Comparison of ENCODE assay signal across 9 mouse cellular contexts in the genomic region with DNA sequence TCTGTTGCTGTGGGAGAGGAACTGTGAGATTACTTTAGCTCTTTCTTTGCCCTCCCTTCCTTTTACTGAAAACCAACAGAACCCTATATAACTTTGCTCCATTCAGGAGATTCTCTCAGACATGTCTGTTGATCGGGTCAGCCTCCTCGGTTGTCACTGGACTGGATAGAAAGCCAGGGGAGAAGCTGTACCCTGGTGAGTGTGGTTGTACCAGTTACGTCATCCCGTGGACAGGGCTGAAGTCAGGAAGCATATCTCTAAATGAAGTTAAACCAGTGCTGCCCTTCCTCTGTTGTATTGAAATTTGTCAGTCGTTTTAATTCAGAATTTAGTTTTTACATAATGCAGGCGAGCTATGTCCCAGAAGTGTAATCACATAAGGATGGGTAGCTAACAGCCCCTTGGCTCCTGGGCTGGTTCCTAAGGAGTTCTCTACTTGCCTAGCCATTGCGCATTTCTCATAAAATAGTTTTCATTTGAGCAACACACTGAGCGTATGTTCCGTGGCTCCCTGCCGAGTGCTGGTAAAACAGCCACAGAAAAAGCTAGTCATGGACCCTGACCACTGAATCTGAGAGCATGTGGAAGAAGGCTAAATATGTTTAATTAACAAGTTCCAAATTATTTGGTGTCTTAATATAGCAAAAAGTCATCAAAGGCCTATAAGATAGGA.
DNase-seq lines count a peak whose midpoint lies in the region; ATAC-seq and TF ChIP-seq lines count a peak whose summit lies in the region.
"Had no signal": no experiment of that assay in that cellular context is flagged by ENCODE, and none has a peak within 500 bp of the region (broad histone marks: within the 10 kb centered on the region; RNA-seq: fewer than 3 reads in every experiment).

No protein-coding gene starts in this region.

- 79% methylated on average over 10 of the region's 10 CpGs for WGBS in kidney, embryonic 15.5 days
- 67% methylated on average over 10 of the region's 10 CpGs for WGBS in kidney, adult 2 months
- 40% methylated on average over 10 of the region's 10 CpGs for WGBS in forebrain, postnatal 0 days

- peak overlapping the region; percentile 55 for H3K27ac ChIP-seq in kidney, embryonic 15.5 days
- H3K27ac ChIP-seq in kidney, adult 2 months (ENCODE audit: insufficient read depth, low read depth, low read length), result no peak overlapping the region
- H3K27ac ChIP-seq in forebrain, postnatal 0 days (ENCODE audit: low read depth, low read length), result 0 out of 2 replicates have a peak overlapping the region, but pooled peaks have one; percentile 15
- H3K27ac ChIP-seq: gastrocnemius, adult 2 months had no signal

- H3K9me3 ChIP-seq in kidney, embryonic 15.5 days (replicated peaks), result no peaks in the 10 kb centered on the region
- H3K9me3 ChIP-seq in forebrain, postnatal 0 days (ENCODE audit: low read length), result no peaks in the 10 kb centered on the region

- ATAC-seq in kidney, embryonic 15.5 days (replicated peaks; ENCODE audit: low FRiP score), result no peak
- ATAC-seq in forebrain, postnatal 0 days, result peak; percentile 15; the same call in 1 of the 2 replicates

- no peak overlapping the region for H3K4me3 ChIP-seq in kidney, embryonic 15.5 days (replicated peaks)
- H3K4me3 ChIP-seq in kidney, adult 2 months (ENCODE audit: insufficient read depth, low read depth, low read length), result no peak overlapping the region
- H3K4me3 ChIP-seq in forebrain, postnatal 0 days (ENCODE audit: low read depth, low read length), result no peak overlapping the region
- H3K4me3 ChIP-seq: gastrocnemius, adult 2 months had no signal

- peaks cover 50% of the 10 kb centered on the region for H3K4me1 ChIP-seq in kidney, embryonic 15.5 days
- H3K4me1 ChIP-seq in kidney, adult 2 months (ENCODE audit: control insufficient read depth, insufficient read depth, low read length), result peaks cover 26% of the 10 kb centered on the region
- H3K4me1 ChIP-seq in forebrain, postnatal 0 days (ENCODE audit: insufficient read depth), result peaks cover 22% of the 10 kb centered on the region

- H3K27me3 ChIP-seq in kidney, embryonic 15.5 days, result no peaks in the 10 kb centered on the region
- no peaks in the 10 kb centered on the region for H3K27me3 ChIP-seq in kidney, adult 2 months (replicated peaks; ENCODE audit: control insufficient read depth, insufficient read depth, low read length)
- no peaks in the 10 kb centered on the region for H3K27me3 ChIP-seq in forebrain, postnatal 0 days (ENCODE audit: insufficient read depth, low read length)

- DNase-seq in cerebellum, adult 11 months, result peak; percentile 27
- DNase-seq in cerebellum, adult 9-10 months, result no peak
- DNase-seq in kidney, adult 2 months, result no peak
- DNase-seq in 416B (ENCODE audit: low read depth), result peak; percentile 67
- no peak for DNase-seq in forebrain, postnatal 0 days
- DNase-seq in thymus, postnatal 10 days (ENCODE audit: low spot score in 2 of 2), result no peak
- DNase-seq in thymus, postnatal 36 days, result no peak

- H3K4me2 ChIP-seq in kidney, embryonic 15.5 days, result no peak overlapping the region; the same call in 1 of the 2 replicates
- no peak overlapping the region for H3K4me2 ChIP-seq in forebrain, postnatal 0 days (ENCODE audit: low read depth)

- TF ChIP-seq POLR2A in kidney, adult 2 months (IDR thresholded peaks at IDR 0.05; ENCODE audit: low read depth, low read length), result no peak

- no peak overlapping the region for H3K9ac ChIP-seq in kidney, embryonic 15.5 days
- no peak overlapping the region for H3K9ac ChIP-seq in forebrain, postnatal 0 days

- no peak for TF ChIP-seq CTCF in kidney, adult 2 months (conservative IDR thresholded peaks at IDR 0.05; ENCODE audit: insufficient read depth, insufficient read length, low read depth, low read length)
- no peak for TF ChIP-seq CTCF in forebrain, postnatal 0 days (IDR thresholded peaks at IDR 0.05; ENCODE audit: low read depth)

- H3K36me3 ChIP-seq in kidney, embryonic 15.5 days, result no peaks in the 10 kb centered on the region
- no peaks in the 10 kb centered on the region for H3K36me3 ChIP-seq in kidney, adult 2 months (ENCODE audit: control insufficient read depth, insufficient read depth, low read length)
- H3K36me3 ChIP-seq in forebrain, postnatal 0 days (ENCODE audit: insufficient read depth), result no peaks in the 10 kb centered on the region

Comparison
In these comparisons a context has a peak if more than half of its experiments do, and no peak if none do; other contexts are left out.
1. DNase-seq: peak in cerebellum, adult 11 months (single experiment) and 416B (single experiment); none in cerebellum, adult 9-10 months (single experiment), kidney, adult 2 months (single experiment), forebrain, postnatal 0 days (single experiment), thymus, postnatal 10 days (0 of 2) and thymus, postnatal 36 days (0 of 2).